Mouse (Mus musculus) thymus, adult 2 months (tissue): ENCODE data around the gene Endog. TPM values are rescaled to one million over a fixed set of nuclear protein-coding genes. Genes with fewer than 3 reads are reported as not detected.

Experiments used
- DNase-seq: peaks from one replicate; pipeline ENCODE4 v3.0.0; 2021
- H3K27ac ChIP-seq: fragments of 200-500 bp; 2 replicates; pipeline ENCODE4 v1.5.1; 2012; ENCODE audit warnings: low read length, control low read depth; ENCODE audit not compliant: control insufficient read depth, insufficient read depth
- H3K27me3 ChIP-seq: fragments of 200-500 bp; 2 replicates; pipeline ENCODE4 v1.6.1; 2012; ENCODE audit warnings: mild to moderate bottlenecking, low read length, moderate library complexity, mixed read lengths; ENCODE audit not compliant: control insufficient read depth, insufficient read depth
- H3K36me3 ChIP-seq: fragments of 200-500 bp; 2 replicates; pipeline ENCODE4 v1.6.1; 2012; ENCODE audit warnings: mild to moderate bottlenecking, low read length, moderate library complexity; ENCODE audit not compliant: control insufficient read depth, insufficient read depth
- H3K4me1 ChIP-seq: fragments of 200-500 bp; replicated peaks from 2 replicates; pipeline ENCODE4 v1.6.1; 2012; ENCODE audit warnings: low read length; ENCODE audit not compliant: control insufficient read depth, insufficient read depth
- H3K4me3 ChIP-seq: fragments of 200-500 bp; 2 replicates; pipeline ENCODE4 v1.5.1; 2012; ENCODE audit warnings: mild to moderate bottlenecking, low read length, control low read depth, moderate library complexity; ENCODE audit not compliant: control insufficient read depth, insufficient read depth
- CTCF ChIP-seq: fragments of 200-500 bp; IDR thresholded peaks from 2 replicates; pipeline ENCODE4 v1.5.1; 2012; ENCODE audit warnings: mild to moderate bottlenecking, control low read depth, low read length, moderate library complexity, borderline replicate concordance; ENCODE audit not compliant: control insufficient read depth, poor library complexity, insufficient read depth; ENCODE audit errors: extremely low read depth
- POLR2A ChIP-seq: fragments of 200-500 bp; IDR thresholded peaks from 2 replicates; pipeline ENCODE4 v1.6.1; 2012; ENCODE audit warnings: mild to moderate bottlenecking, low read length, control low read depth, moderate library complexity; ENCODE audit not compliant: control insufficient read depth, poor library complexity, insufficient read depth; ENCODE audit errors: extremely low read depth
- WGBS: fragments of 180-500 bp; shearing (Covaris S2); methylation state at CpG from one replicate; pipeline ENCODE4 v1.1.7; 2018; 5-methylcytosine and 5-hydroxymethylcytosine counted together
- polyA plus RNA-seq: library from polyadenylated mRNA; depleted of rRNA; stranded (reverse); fragments of >200 nt; gene quantifications from 2 replicates; pipeline ENCODE4 v1.2.3, GENCODE M21; 2012

Gene Endog
- polyA plus RNA-seq, 1 experiment, result 37.8 TPM

GRCm38 (mm10) chr2:30182424-30182823, 11.1 kb downstream of the Endog start:
- Histone ChIP-seq H3K4me1 (peaks cover 6% of the 10 kb centered on the region), H3K27ac (no peak overlapping the region), H3K4me3 (no peak overlapping the region), H3K36me3 (no peaks in the 10 kb centered on the region), H3K27me3 (no peaks in the 10 kb centered on the region)
- TF ChIP-seq CTCF (no peak), POLR2A (no peak)
- WGBS, result 97% methylated on average over 2 of the region's 2 CpGs
- DNase-seq, result no peak

DNA sequence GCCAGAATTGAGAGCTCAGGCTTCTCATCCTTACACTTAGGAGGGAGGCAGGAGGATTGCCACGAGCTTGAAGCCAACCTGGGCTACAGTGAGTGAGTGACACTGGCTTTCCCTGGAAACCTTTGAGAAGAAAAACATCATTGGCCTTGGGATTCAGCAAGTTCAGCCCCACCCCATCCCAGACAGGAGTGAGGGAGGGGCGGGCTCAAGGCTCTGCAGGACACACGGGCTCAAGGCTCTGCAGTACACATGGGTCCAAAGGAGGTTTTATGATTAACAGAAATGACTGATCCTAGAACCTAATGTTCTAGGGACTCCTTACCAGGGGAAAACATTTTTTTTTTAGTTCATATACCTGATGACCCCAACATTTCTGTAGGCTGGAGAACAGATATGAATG, 12.4 kb downstream of the Endog start:
- 89% methylated on average over 3 of the region's 3 CpGs for WGBS
- DNase-seq, result no peak
- Histone ChIP-seq H3K36me3 (no peaks in the 10 kb centered on the region), H3K27ac (no peak overlapping the region), H3K4me1 (no peaks in the 10 kb centered on the region), H3K27me3 (no peaks in the 10 kb centered on the region), H3K4me3 (no peak overlapping the region)
- TF ChIP-seq POLR2A, result no peak
- no peak for TF ChIP-seq CTCF

GRCm38 (mm10) chr2:30185276-30185675, 14.0 kb downstream of the Endog start:
- H3K27me3 ChIP-seq, result no peaks in the 10 kb centered on the region
- H3K4me3 ChIP-seq, result no peak overlapping the region
- H3K4me1 ChIP-seq, result no peaks in the 10 kb centered on the region
- no peak overlapping the region for H3K27ac ChIP-seq
- H3K36me3 ChIP-seq, result no peaks in the 10 kb centered on the region
- no peak for DNase-seq
- TF ChIP-seq POLR2A (no peak), CTCF (no peak)
- 96% methylated on average over 6 of the region's 6 CpGs for WGBS

DNA sequence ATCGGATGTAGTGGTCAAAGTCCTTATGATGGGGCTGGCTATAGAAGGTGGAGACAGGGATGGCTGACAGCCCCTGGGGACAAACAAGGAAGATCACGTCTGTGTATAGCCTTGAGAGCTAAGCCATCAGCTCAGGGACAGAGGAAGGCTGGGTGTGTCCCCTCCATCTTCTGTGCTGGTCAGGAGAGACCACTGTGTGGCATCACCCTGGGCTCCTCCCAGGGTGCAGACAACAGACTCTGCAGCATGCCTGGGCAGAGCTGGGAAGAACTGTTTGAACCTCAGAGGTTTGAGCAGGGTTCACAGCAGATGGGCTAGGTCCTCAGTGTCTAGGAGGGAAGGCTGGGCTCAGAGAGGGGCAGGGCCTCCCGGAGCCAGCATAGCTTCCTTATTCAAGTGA, 14.4 kb downstream of the Endog start:
- no peak for DNase-seq
- Histone ChIP-seq H3K4me1 (no peaks in the 10 kb centered on the region), H3K36me3 (no peaks in the 10 kb centered on the region), H3K4me3 (no peak overlapping the region), H3K27ac (no peak overlapping the region), H3K27me3 (no peaks in the 10 kb centered on the region)
- TF ChIP-seq POLR2A (no peak), CTCF (no peak)
- 96% methylated on average over 3 of the region's 3 CpGs for WGBS

DNA sequence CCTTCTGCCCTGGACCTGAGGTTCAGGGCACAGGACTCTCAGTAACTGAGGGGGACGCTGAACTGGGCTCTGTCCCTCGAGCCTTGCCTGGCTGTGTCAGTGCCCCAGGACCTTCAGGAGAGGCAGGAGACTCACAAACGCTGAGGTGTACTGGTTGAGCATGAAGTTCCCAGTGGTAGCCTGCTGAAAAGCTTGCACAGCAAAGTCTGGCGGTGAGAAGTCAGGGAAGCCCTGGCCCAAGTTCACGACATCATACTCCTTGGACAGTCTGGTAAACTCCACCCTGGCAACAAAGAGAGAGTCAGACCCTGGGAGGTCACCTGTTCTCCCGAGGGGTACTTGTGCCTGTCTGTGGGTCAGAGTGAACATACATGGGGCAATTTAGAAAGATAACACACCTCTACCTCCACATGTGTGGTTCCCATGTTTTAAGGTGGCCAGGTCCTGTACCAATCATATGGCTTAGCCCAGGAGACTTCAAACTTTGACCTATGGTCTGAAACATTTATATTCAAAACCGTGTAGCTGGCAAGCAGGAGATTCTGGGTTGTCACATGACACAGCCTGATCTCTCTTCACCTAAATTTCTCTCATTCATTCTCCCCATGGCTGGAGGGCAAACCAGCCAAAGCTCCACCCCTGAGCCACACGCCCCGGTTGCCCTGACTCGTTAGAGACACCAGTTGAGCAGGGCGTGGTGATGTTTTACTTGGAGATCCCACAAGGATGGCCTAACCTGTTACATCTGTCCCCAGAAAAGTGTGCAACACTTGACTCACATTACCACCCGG, 20.7 kb downstream of the Endog start:
- Histone ChIP-seq H3K36me3 (no peaks in the 10 kb centered on the region), H3K27me3 (no peaks in the 10 kb centered on the region), H3K4me3 (no peak overlapping the region), H3K27ac (no peak overlapping the region), H3K4me1 (no peaks in the 10 kb centered on the region)
- TF ChIP-seq CTCF (no peak), POLR2A (no peak)
- 96% methylated on average over 12 of the region's 12 CpGs for WGBS
- DNase-seq, result no peak

GRCm38 (mm10) chr2:30194656-30195055, 23.4 kb downstream of the Endog start:
- Histone ChIP-seq H3K4me3 (no peak overlapping the region), H3K27me3 (no peaks in the 10 kb centered on the region), H3K27ac (no peak overlapping the region), H3K4me1 (no peaks in the 10 kb centered on the region), H3K36me3 (no peaks in the 10 kb centered on the region)
- no peak for DNase-seq
- TF ChIP-seq POLR2A (no peak), CTCF (no peak)
- WGBS, result 93% methylated on average over 3 of the region's 3 CpGs
